Mouse (Mus musculus) cerebellum, adult (tissue): ENCODE measurements around the gene Il13.
A peak's percentile ranks its signal among the peaks of the same experiment; 100 is the strongest.

Source experiments
- ATAC-seq: cut with Nextera tagmentation; 2 replicates; pipeline ENCODE4 v1.9.2; 2017; ENCODE audit warnings: mild to moderate bottlenecking, moderate library complexity, mixed read lengths; ENCODE audit not compliant: insufficient number of reproducible peaks, low FRiP score, low TSS enrichment

Il13 gene

GRCm38 (mm10) chr11:53633644-53634043, 858 bp downstream of the Il13 start:
- no peak for ATAC-seq

- no peak for ATAC-seq
Observed at GRCm38 (mm10) chr11:53632122-53632733, 2.3 kb downstream of the Il13 start.

- peak; percentile 64; the same call in 1 of the 2 replicates for ATAC-seq
Observed at GRCm38 (mm10) chr11:53627859-53628258, 6.6 kb downstream of the Il13 start.

GRCm38 (mm10) chr11:53626802-53627373, 7.6 kb downstream of the Il13 start:
- ATAC-seq, result no peak

- no peak for ATAC-seq
Observed at GRCm38 (mm10) chr11:53624124-53624523, 10.4 kb downstream of the Il13 start.

GRCm38 (mm10) chr11:53623573-53623972, 10.9 kb downstream of the Il13 start:
- no peak for ATAC-seq

GRCm38 (mm10) chr11:53622440-53622806, 12.1 kb downstream of the Il13 start:
- ATAC-seq, result no peak

- no peak for ATAC-seq
Observed at GRCm38 (mm10) chr11:53621582-53622439, 12.7 kb downstream of the Il13 start.

- no peak for ATAC-seq
Observed at GRCm38 (mm10) chr11:53620094-53620493, 14.4 kb downstream of the Il13 start.

GRCm38 (mm10) chr11:53619428-53619827, 15.1 kb downstream of the Il13 start:
- no peak for ATAC-seq

GRCm38 (mm10) chr11:53618619-53619198, 15.8 kb downstream of the Il13 start, which contains the start of gene Il4:
Gene Il4, minus strand, starts transcription at chr11:53618669.
- ATAC-seq, result no peak

- ATAC-seq, result no peak
Observed at GRCm38 (mm10) chr11:53617562-53618109, 16.9 kb downstream of the Il13 start.

- no peak for ATAC-seq
Observed at GRCm38 (mm10) chr11:53616748-53617558, 17.5 kb downstream of the Il13 start.

- no peak for ATAC-seq
Observed at GRCm38 (mm10) chr11:53615575-53615974, 18.9 kb downstream of the Il13 start.

- ATAC-seq, result no peak
Observed at GRCm38 (mm10) chr11:53615172-53615571, 19.3 kb downstream of the Il13 start.

- no peak for ATAC-seq
Observed at GRCm38 (mm10) chr11:53609672-53610071, 24.8 kb downstream of the Il13 start.

GRCm38 (mm10) chr11:53609231-53609630, 25.3 kb downstream of the Il13 start:
- ATAC-seq, result no peak

GRCm38 (mm10) chr11:53605609-53606008, 28.9 kb downstream of the Il13 start:
- no peak for ATAC-seq

GRCm38 (mm10) chr11:53604983-53605382, 29.5 kb downstream of the Il13 start:
- ATAC-seq, result no peak

GRCm38 (mm10) chr11:53591116-53591515, 43.4 kb downstream of the Il13 start:
- ATAC-seq, result no peak
